Mouse (Mus musculus) ES-E14 (cell line): ENCODE results near the gene Stat5b. TPM values are rescaled to one million over a fixed set of nuclear protein-coding genes. Genes with fewer than 3 reads are reported as not detected.

Experiments used
- DNase-seq: peaks from one replicate; pipeline ENCODE4 v3.0.0-alpha.2; 2013; ENCODE audit warnings: low read depth, low spot score
- H3K27ac ChIP-seq: 2 replicates; pipeline ENCODE4 v1.5.1; 2012; ENCODE audit warnings: low read depth, mild to moderate bottlenecking, low read length, moderate library complexity, mixed read lengths; ENCODE audit not compliant: poor library complexity, insufficient read depth, severe bottlenecking
- H3K36me3 ChIP-seq: 2 replicates; pipeline ENCODE4 v1.6.1; 2012; ENCODE audit warnings: mild to moderate bottlenecking, low read length, moderate library complexity, mixed read lengths; ENCODE audit not compliant: control insufficient read depth, poor library complexity, insufficient read depth, severe bottlenecking
- H3K4me1 ChIP-seq, 2 experiments: fragments of 150-350 bp in 1 of 2; sonication (generic) in 1 of 2; 2 replicates each; pipeline ENCODE4 v1.6.1; 2012; ENCODE audit warnings: low read length in 2 of 2, mild to moderate bottlenecking in 1 of 2, mixed read lengths in 1 of 2; ENCODE audit not compliant: control insufficient read depth in 2 of 2, insufficient read depth in 2 of 2, poor library complexity in 1 of 2
- H3K4me3 ChIP-seq, 2 experiments: fragments of 150-350 bp in 1 of 2; sonication (generic) in 1 of 2; 2 replicates each; pipeline ENCODE4 v1.5.1; 2012; ENCODE audit warnings: low read length in 2 of 2, low read depth in 1 of 2, mild to moderate bottlenecking in 1 of 2, mixed read lengths in 1 of 2; ENCODE audit not compliant: insufficient read depth in 1 of 2, poor library complexity in 1 of 2, severe bottlenecking in 1 of 2
- H3K9ac ChIP-seq: 2 replicates; pipeline ENCODE4 v1.6.1; 2012; ENCODE audit warnings: low read depth, mild to moderate bottlenecking, low read length, mixed read lengths; ENCODE audit not compliant: poor library complexity, insufficient read depth, severe bottlenecking
- H3K9me3 ChIP-seq: fragments of 150-350 bp; sonication (generic); 2 replicates; pipeline ENCODE4 v1.6.1; 2012; ENCODE audit warnings: low read depth, mild to moderate bottlenecking, low read length; ENCODE audit not compliant: control insufficient read depth, insufficient read depth
- CHD2 ChIP-seq: IDR thresholded peaks from 2 replicates; pipeline ENCODE4 v1.6.1; 2014; ENCODE audit warnings: mild to moderate bottlenecking, low read depth, low read length, inconsistent platforms
- HCFC1 ChIP-seq: IDR thresholded peaks from 2 replicates; pipeline ENCODE4 v1.6.1; 2012; ENCODE audit warnings: low read length, inconsistent platforms, borderline replicate concordance; ENCODE audit not compliant: insufficient read depth
- MAFK ChIP-seq: IDR thresholded peaks from 2 replicates; pipeline ENCODE4 v1.6.1; 2014; ENCODE audit warnings: mild to moderate bottlenecking, low read depth, low read length, inconsistent platforms; ENCODE audit not compliant: insufficient read depth
- ZC3H11A ChIP-seq: IDR thresholded peaks from 2 replicates; pipeline ENCODE4 v1.6.1; 2012; ENCODE audit warnings: low read depth, mild to moderate bottlenecking, inconsistent platforms, low read length, borderline replicate concordance
- ZNF384 ChIP-seq: IDR thresholded peaks from 2 replicates; pipeline ENCODE4 v1.6.1; 2012; ENCODE audit warnings: low read depth, low read length, inconsistent platforms
- in situ Hi-C, 2 experiments: fragments of 600-800 bp; cut with MboI; formaldehyde crosslinking; loops; one replicate each; pipeline ENCODE4 v1.15.1; 2025; ENCODE audit warnings: low sequenced_read_pairs in 2 of 2, inconsistent platforms in 1 of 2; ENCODE audit not compliant: unreplicated experiment in 2 of 2
- total RNA-seq: library from RNA; depleted of rRNA; stranded (reverse); fragments of 300-350 nt; gene quantifications from 2 replicates; pipeline ENCODE4 v1.2.3, GENCODE M21; 2012

Gene Stat5b
- total RNA-seq, 1 experiment, result 3.4 TPM

DNA sequence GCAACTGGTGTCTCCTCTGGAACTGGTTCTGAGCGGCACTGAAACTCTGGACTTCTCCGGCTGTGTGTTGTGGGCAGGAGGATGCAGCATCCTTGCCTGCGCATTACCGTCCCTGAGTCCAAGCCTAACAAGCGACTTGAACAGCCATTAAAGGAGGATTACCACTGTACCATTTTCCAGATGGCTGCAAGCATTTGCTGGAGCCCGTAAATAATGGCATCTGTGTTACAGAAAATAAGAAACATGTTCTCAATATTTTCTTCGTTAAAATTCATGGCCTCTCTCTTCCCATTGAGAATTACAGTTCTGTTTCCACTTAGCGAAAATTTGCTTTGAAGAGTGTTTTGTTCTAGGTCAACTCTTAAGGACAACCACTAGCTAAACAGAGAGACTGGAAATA lies 30.5 kb downstream of the Stat5b start:
- Histone ChIP-seq H3K27ac (no peak overlapping the region), H3K4me3 (no peak overlapping the region), H3K9me3 (no peaks in the 10 kb centered on the region), H3K4me1 (no peaks in the 10 kb centered on the region), H3K9ac (no peak overlapping the region), H3K36me3 (no peaks in the 10 kb centered on the region)
- no peak for TF ChIP-seq HCFC1
- no peak for TF ChIP-seq MAFK
- TF ChIP-seq ZC3H11A, result no peak
- no peak for TF ChIP-seq ZNF384
- in situ Hi-C loops, result no loop called here
- DNase-seq, result no peak

DNA sequence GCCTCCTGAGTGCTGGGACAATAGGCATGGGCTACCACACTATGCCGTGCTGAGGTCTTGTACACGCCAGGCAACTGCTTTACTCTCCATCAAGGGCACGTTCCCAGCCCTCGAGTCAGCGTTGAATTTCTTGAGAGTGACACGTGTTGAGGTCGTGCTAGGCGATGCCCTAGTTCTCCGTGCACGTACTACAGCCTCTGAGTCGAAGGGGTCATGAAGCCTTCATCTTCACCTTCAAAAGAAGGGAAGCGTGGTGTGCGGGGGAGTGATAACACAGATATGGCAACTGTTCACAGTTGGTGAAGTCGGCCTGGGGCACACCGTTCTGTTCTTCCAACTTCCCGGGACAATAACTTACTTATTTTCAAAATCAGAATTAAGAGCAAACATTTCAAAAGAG lies 30.9 kb downstream of the Stat5b start:
- H3K9ac ChIP-seq, result no peak overlapping the region
- no peak for TF ChIP-seq CHD2
- no peak for TF ChIP-seq ZC3H11A
- TF ChIP-seq MAFK, result no peak
- TF ChIP-seq ZNF384, result no peak
- no peak for TF ChIP-seq HCFC1
- in situ Hi-C loops, result no loop called here
- no peak for DNase-seq
- H3K36me3 ChIP-seq, result no peaks in the 10 kb centered on the region
- H3K27ac ChIP-seq, result no peak overlapping the region
- no peaks in the 10 kb centered on the region for H3K9me3 ChIP-seq
- H3K4me3 ChIP-seq, result no peak overlapping the region
- H3K4me1 ChIP-seq, result no peaks in the 10 kb centered on the region

DNA sequence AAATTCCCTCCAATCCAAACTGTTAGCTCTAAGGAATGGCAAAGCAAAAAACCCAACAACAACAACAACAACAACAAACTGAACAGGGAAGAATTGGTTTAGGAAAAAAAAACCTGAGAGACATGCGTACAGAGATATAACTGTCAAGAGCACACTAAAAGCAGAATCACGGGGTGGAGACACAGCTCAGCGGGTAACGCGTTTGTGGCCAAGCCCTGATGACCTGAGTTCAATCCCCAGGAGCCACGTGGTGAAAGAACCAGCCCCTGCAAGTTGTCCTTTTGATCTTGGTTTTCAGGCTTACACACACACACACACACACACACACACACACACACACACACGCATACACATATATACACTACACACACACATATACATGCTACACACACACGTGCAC lies 31.5 kb downstream of the Stat5b start:
- no peak for DNase-seq
- H3K4me3 ChIP-seq, result no peak overlapping the region
- in situ Hi-C loops, result no loop called here
- no peaks in the 10 kb centered on the region for H3K9me3 ChIP-seq
- no peak overlapping the region for H3K9ac ChIP-seq
- H3K36me3 ChIP-seq, result no peaks in the 10 kb centered on the region
- H3K27ac ChIP-seq, result no peak overlapping the region
- TF ChIP-seq ZC3H11A (no peak), HCFC1 (no peak)
- H3K4me1 ChIP-seq, result no peaks in the 10 kb centered on the region; a peak in 1 of 4 replicates

DNA sequence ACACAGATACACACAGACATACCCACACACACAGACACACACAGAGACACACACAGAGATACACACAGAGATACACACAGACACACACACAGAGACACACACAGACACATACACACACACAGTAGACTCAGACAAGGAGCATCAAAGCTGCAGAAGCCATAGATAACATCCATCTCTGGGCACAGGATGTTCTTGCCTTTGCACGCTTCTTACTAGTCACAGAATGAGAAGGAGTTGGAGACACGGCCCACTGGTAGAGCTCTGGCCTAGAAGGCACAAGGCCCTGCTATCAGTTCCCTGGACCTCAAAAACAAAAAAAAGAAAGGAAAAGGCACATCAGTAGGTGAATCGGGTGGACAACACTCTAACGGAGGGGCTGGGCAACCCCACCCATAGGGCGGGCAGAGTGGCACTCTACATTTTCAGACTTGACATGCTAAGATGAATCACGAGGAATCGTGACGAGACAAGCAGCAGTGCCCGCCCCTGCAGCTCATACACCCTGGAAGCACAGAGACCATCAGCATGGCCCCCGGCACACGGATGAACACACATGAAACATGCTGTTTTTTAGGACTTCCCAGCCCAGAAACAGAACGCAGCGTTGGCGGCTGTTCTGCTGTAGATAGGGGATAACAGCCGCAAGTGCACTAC lies 32.0 kb downstream of the Stat5b start:
- Histone ChIP-seq H3K9ac (no peak overlapping the region), H3K4me1 (no peaks in the 10 kb centered on the region; a peak in 1 of 4 replicates), H3K27ac (no peak overlapping the region), H3K4me3 (no peak overlapping the region), H3K36me3 (no peaks in the 10 kb centered on the region), H3K9me3 (no peaks in the 10 kb centered on the region)
- in situ Hi-C loops, result no loop called here
- no peak for DNase-seq
- TF ChIP-seq CHD2, result no peak
- TF ChIP-seq HCFC1, result no peak
- TF ChIP-seq ZC3H11A, result no peak
- no peak for TF ChIP-seq MAFK
- no peak for TF ChIP-seq ZNF384

DNA sequence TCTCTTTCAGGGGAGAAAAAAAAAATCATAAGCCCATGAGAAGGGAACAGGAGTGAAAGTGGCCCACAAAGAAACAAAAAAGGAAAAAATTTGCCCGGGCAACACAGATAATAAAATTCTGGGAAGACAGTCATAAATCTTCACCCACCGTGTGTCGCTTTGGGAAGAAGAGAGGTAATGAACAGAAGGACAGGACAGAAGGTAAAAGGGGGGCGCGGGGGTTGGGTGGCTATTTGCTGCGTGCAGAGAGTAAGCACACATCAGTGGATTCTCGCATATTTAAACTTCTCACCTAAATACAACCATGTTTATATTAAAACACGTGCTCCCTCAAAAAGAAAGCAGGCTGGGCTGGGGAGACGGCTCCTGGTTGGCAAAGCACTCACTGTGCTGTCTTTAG lies 33.2 kb downstream of the Stat5b start:
- in situ Hi-C loops, result no loop called here
- H3K36me3 ChIP-seq, result no peaks in the 10 kb centered on the region
- H3K27ac ChIP-seq, result no peak overlapping the region
- no peaks in the 10 kb centered on the region for H3K9me3 ChIP-seq
- TF ChIP-seq MAFK, result no peak
- no peak for TF ChIP-seq ZNF384
- TF ChIP-seq ZC3H11A, result no peak
- no peak for TF ChIP-seq HCFC1
- TF ChIP-seq CHD2, result no peak
- H3K4me3 ChIP-seq, result no peak overlapping the region
- H3K9ac ChIP-seq, result no peak overlapping the region
- no peaks in the 10 kb centered on the region; a peak in 1 of 4 replicates for H3K4me1 ChIP-seq
- no peak for DNase-seq
